Mouse (Mus musculus) intestine, postnatal 0 days (tissue): Measurements from ENCODE around the gene Acsbg1. TPM values are rescaled to one million over a fixed set of nuclear protein-coding genes. Genes with fewer than 3 reads are reported as not detected.

ENCODE experiments used
- ATAC-seq: fragments of 200-750 bp; cut with Nextera tagmentation; 2 replicates; pipeline ENCODE4 v1.8.0; 2017; ENCODE audit warnings: mild to moderate bottlenecking, moderate TSS enrichment, moderate library complexity
- H3K27ac ChIP-seq: fragments of 300-500 bp; sonication (generic); 2 replicates; pipeline ENCODE4 v1.5.1; 2014; ENCODE audit warnings: mild to moderate bottlenecking, low read depth, low read length, moderate library complexity
- H3K27me3 ChIP-seq: fragments of 300-500 bp; sonication (generic); replicated peaks from 2 replicates; pipeline ENCODE4 v1.6.1; 2014; ENCODE audit warnings: low read length, mixed read lengths; ENCODE audit not compliant: control insufficient read depth, insufficient read depth
- H3K36me3 ChIP-seq: fragments of 300-500 bp; sonication (generic); 2 replicates; pipeline ENCODE4 v1.6.1; 2014; ENCODE audit warnings: mild to moderate bottlenecking, moderate library complexity; ENCODE audit not compliant: control insufficient read depth, insufficient read depth
- H3K4me1 ChIP-seq: fragments of 300-500 bp; sonication (generic); replicated peaks from 2 replicates; pipeline ENCODE4 v1.6.1; 2014; ENCODE audit warnings: antibody characterized with exemption, low read length, mixed read lengths; ENCODE audit not compliant: control insufficient read depth, insufficient read depth
- H3K4me2 ChIP-seq: fragments of 300-500 bp; sonication (generic); replicated peaks from 2 replicates; pipeline ENCODE4 v1.6.1; 2014; ENCODE audit warnings: low read depth, mild to moderate bottlenecking, moderate library complexity
- H3K4me3 ChIP-seq: fragments of 300-500 bp; sonication (generic); 2 replicates; pipeline ENCODE4 v1.5.1; 2014; ENCODE audit warnings: low read depth, low read length
- H3K9ac ChIP-seq: fragments of 300-500 bp; sonication (generic); 2 replicates; pipeline ENCODE4 v1.6.1; 2014; ENCODE audit warnings: mild to moderate bottlenecking, low read depth, low read length
- H3K9me3 ChIP-seq: fragments of 300-500 bp; sonication (generic); 2 replicates; pipeline ENCODE4 v1.6.1; 2016; ENCODE audit warnings: mixed run types; ENCODE audit not compliant: control insufficient read depth
- CTCF ChIP-seq: sonication (generic); IDR thresholded peaks from 2 replicates; pipeline ENCODE4 v1.5.1; 2016; ENCODE audit warnings: low read depth, mild to moderate bottlenecking, control low read depth, antibody characterized with exemption, moderate library complexity
- WGBS: fragments of 180-500 bp; shearing (Covaris S2); extraction: QIAGEN DNeasy Blood & Tissue Kit; methylation state at CpG from one replicate; pipeline ENCODE4 v1.1.7; 2014; 5-methylcytosine and 5-hydroxymethylcytosine counted together
- polyA plus RNA-seq: library from polyadenylated mRNA; unstranded; fragments of >200 nt; fragmentation: Nextera tagmentation; extraction: Ambion mirVana; gene quantifications from 2 replicates; pipeline ENCODE4 v1.2.1, GENCODE M21; 2015

The Acsbg1 gene
- polyA plus RNA-seq, 1 experiment from 2014 or later = 0.16 TPM

DNA sequence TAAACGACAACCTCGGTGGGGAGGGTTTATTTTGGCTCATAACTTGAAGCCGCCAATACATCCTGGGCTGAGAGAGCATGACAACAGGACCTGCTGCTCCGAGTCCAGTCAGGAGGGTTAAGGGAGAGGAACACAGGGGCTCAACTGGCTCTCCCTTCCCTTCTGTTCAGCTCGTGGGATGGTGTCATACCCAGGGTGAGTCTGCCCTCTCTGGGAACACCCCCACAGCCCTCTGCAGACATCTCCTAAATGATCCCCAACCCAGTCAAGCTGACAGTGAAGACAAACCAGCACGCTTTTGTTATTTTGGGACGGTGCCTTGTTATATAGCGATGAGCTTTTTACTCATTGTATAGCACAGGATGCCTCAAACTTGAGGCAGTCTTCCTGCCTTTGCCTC is 27.8 kb upstream of the Acsbg1 start:
- Histone ChIP-seq H3K9me3 (no peaks in the 10 kb centered on the region), H3K4me3 (no peak overlapping the region), H3K4me2 (no peak overlapping the region), H3K9ac (no peak overlapping the region), H3K27me3 (no peaks in the 10 kb centered on the region), H3K27ac (no peak overlapping the region), H3K4me1 (no peaks in the 10 kb centered on the region), H3K36me3 (no peaks in the 10 kb centered on the region)
- 77% methylated on average over 8 of the region's 8 CpGs for WGBS
- ATAC-seq = no peak
- TF ChIP-seq CTCF = no peak

DNA sequence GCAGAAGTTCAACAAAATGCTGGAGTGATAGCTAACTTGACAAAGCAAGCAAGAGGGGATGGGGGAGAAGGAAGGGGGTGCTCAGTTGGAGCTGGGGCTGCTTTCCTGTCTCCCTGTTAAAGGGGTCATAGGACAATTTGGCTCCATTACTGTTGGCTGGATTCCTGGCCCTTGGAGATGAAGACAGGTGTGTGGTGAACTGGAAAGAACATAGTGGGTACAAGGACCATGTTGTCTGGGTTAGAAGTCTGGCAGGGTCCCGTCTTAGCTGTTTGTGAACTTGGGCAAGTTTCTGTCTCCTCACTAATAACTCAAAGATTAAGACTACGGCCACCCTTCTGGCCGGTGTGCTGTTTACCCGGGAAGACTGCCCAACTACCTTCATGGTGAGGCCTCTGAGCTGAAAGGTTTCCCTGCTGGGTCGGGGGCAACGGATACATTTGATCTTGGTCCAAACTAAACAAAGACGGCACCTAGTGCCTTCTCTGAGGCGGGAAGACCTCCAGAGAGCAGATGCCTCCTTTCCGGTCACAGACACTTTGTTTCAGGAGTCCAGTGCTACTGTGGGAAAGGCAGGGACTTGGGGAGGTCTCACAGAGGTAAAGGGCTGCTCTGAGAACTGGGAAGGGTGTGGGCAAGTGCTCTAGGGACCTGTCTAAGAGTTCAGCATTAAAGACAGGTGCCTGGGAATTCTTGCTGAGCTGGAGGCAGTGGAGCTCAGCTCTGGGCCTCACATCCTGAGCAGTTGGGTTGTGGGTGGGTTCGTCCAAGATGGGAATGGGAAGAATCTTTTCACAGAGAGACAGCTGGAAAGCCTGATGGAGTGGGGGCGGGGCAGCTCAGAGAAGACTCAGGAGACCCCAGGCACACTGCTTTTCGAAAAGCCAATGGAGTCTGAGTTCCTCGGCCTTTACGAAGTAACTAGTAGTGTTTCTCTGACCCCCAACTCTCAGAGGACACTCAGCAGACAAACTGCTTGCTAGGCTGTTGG is 25.9 kb upstream of the Acsbg1 start:
- no peak for ATAC-seq
- H3K36me3 ChIP-seq = no peaks in the 10 kb centered on the region
- no peak overlapping the region for H3K27ac ChIP-seq
- no peaks in the 10 kb centered on the region for H3K9me3 ChIP-seq
- 64% methylated on average over 14 of the region's 14 CpGs for WGBS
- H3K27me3 ChIP-seq = no peaks in the 10 kb centered on the region
- H3K4me1 ChIP-seq = no peaks in the 10 kb centered on the region
- H3K4me2 ChIP-seq = no peak overlapping the region
- no peak overlapping the region for H3K4me3 ChIP-seq
- no peak for TF ChIP-seq CTCF
- no peak overlapping the region for H3K9ac ChIP-seq

DNA sequence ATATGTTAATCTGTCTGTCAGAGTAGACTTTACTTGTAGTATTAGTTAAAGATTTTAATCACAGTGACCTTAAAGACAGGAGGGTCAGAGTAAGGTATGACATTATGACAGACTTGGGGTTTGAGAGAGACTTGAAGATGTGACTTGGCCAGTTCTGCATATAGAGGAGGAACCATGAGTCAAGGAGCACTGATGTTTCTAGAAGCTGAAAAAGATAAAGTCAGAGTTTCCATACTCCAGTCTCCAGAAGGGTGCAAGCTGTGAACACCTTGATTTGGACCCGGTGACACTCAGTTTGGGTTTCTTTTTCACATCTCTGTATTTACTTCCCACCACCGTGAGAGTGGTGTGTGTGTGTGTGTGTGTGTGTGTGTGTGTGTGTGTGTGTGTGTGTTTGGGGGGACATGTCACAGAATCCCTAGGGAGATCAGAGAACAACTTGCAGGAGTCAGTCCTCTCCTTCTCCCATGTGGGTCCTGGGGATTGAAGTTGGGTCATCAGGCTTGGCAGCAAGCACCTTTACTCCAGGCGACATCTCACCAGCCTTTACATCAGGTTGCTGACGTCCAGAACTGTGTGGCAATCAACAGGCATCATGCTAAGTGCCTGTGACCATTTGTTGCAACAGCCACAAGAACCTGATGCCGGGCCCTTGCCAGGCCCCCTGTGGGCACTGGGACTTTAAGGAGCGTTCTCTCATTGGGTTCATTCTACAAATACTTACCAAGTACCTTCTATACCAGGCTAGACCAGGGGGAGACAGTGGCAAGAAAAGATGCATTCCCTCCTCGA is 22.3 kb upstream of the Acsbg1 start:
- Histone ChIP-seq H3K36me3 (no peaks in the 10 kb centered on the region), H3K4me3 (no peak overlapping the region), H3K4me2 (no peak overlapping the region), H3K27ac (no peak overlapping the region), H3K27me3 (no peaks in the 10 kb centered on the region), H3K4me1 (no peaks in the 10 kb centered on the region), H3K9ac (no peak overlapping the region), H3K9me3 (no peaks in the 10 kb centered on the region)
- no peak for TF ChIP-seq CTCF
- 70% methylated on average over 7 of the region's 7 CpGs for WGBS
- no peak for ATAC-seq

DNA sequence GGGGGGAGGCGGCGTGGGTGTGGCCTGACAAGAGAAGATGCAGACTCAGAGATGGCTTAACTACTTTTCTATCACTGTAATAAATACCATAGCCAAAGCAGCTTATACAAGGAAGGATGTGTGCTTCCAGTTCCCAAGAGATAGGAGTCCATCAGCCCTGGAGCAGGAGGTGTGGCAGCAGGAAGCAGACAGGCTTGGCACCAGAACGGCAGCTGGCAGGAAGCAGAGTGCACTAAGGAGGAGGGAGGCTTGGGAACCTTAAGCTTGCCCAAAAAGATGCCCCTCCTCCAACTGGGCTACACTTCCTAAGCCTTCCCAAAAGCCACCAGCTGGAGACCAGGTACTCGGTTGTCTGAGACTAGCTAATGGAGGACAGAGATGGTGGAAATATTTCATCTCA is 21.2 kb upstream of the Acsbg1 start:
- H3K27me3 ChIP-seq = no peaks in the 10 kb centered on the region
- no peak overlapping the region for H3K9ac ChIP-seq
- H3K36me3 ChIP-seq = no peaks in the 10 kb centered on the region
- no peak overlapping the region for H3K27ac ChIP-seq
- no peak overlapping the region for H3K4me3 ChIP-seq
- H3K9me3 ChIP-seq = no peaks in the 10 kb centered on the region
- no peak overlapping the region for H3K4me2 ChIP-seq
- ATAC-seq = no peak
- 47% methylated on average over 2 of the region's 4 CpGs for WGBS
- no peaks in the 10 kb centered on the region for H3K4me1 ChIP-seq
- TF ChIP-seq CTCF = no peak

DNA sequence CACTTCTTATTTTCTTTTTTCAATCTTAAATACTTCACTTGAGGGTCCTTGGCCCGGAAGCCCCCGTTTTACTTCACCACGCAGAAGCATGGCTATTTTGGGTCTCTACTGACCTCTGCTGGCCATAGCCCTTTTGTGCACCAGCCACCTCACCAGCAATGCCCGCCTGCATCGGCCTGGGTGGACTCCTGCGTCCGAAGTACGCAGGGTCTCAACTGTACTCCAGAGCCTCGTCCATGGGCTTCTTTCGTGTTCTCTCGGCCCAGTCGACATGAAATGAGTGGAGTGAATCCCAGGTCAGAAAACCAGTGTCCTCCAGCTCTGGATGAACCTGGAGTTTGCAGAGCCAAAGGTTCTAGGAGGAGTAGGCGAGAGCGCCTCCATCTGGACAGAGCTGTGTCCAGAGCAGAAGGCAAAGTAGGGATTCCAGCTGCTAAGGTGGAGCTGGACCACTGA is 14.9 kb upstream of the Acsbg1 start:
- ATAC-seq = no peak
- no peaks in the 10 kb centered on the region for H3K36me3 ChIP-seq
- H3K27me3 ChIP-seq = no peaks in the 10 kb centered on the region
- peak; percentile 81 for TF ChIP-seq CTCF
- 2% methylated on average over 14 of the region's 14 CpGs for WGBS
- H3K4me2 ChIP-seq = peak overlapping the region; percentile 68
- H3K4me3 ChIP-seq = peak overlapping the region; percentile 28
- H3K4me1 ChIP-seq = no peaks in the 10 kb centered on the region
- no peak overlapping the region for H3K9ac ChIP-seq
- no peak overlapping the region for H3K27ac ChIP-seq
- H3K9me3 ChIP-seq = no peaks in the 10 kb centered on the region

DNA sequence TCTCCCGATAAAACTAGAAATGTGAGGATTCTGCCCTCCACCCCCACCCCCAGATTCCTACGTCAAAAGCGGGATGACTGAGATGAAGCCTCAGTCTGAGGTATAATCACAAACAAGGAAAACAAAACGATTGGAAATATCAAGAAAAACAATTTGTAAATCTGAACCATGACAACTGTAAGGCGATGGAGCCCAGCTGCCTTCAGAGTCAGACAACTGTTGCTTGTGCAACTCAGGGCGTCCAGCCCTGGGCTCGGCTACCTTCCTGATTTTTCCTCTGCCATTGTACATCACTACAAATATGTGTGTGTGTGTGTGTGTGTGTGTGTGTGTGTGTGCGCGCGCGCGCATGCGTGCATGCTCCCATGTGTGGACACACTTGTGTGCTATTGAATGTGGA is 12.2 kb upstream of the Acsbg1 start:
- Histone ChIP-seq H3K9ac (no peak overlapping the region), H3K9me3 (no peaks in the 10 kb centered on the region), H3K4me3 (no peak overlapping the region), H3K27ac (no peak overlapping the region), H3K36me3 (no peaks in the 10 kb centered on the region), H3K4me1 (no peaks in the 10 kb centered on the region), H3K4me2 (no peak overlapping the region), H3K27me3 (no peaks in the 10 kb centered on the region)
- TF ChIP-seq CTCF = no peak
- 89% methylated on average over 13 of the region's 13 CpGs for WGBS
- ATAC-seq = no peak
